Mouse (Mus musculus) olfactory bulb, adult 2 months (tissue): Measurements from ENCODE around the gene Kpna7.

Experiments
- CTCF ChIP-seq: fragments of 200-500 bp; IDR thresholded peaks from 2 replicates; pipeline ENCODE4 v1.5.1; 2012; ENCODE audit warnings: low read depth, mild to moderate bottlenecking, low read length, moderate library complexity; ENCODE audit not compliant: insufficient read depth
- POLR2A ChIP-seq: fragments of 200-500 bp; IDR thresholded peaks from 2 replicates; pipeline ENCODE4 v1.6.1; 2012; ENCODE audit warnings: mild to moderate bottlenecking, low read depth, low read length, moderate library complexity; ENCODE audit not compliant: insufficient read depth

DNA sequence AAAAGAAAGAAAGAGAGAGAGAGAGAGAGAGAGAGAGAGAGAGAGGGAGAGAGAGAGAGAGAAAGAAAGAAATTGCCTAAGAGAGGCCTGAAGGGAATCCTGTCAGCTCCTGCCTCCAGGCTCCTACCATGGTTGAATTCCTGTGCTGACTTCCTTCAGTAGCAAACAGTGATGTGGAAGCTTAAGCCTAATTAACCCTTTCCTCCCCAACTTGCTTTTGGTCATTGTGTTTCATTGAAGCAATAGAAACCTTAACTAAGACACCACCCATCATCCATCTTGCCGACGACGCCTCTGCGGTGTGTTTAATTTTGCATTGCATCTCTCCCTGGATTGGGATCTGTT lies 94.8 kb downstream of the Kpna7 start:
- no peak for TF ChIP-seq POLR2A
- TF ChIP-seq CTCF, result no peak
